Mouse (Mus musculus): ENCODE results near the gene Sema6c. TPM values are rescaled to one million over a fixed set of nuclear protein-coding genes. Genes with fewer than 3 reads are reported as not detected.

The Sema6c gene
- polyA plus RNA-seq, 1 experiment, result 6.4 TPM

DNA sequence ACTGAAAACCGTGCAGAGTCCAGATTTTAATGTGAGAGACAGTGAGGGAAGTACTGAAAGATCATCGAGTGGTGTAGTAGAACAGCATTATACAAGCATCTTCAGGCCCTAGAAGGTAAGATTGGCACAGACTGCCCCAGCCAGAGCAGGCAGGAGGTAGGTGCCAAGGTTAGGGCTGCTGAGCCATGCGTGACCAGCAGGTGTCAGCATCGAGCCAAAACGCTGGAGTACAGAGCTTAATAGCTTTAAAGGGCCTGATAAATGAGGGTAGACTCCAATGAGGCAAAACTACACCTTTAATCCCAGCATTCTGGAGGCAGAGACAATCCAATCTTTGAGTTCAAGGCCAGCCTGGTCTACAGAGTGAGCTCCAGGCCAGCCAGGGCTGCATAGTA is 17.6 kb upstream of the Sema6c start:
- DNase-seq (ENCODE audit: low read depth), result no peak

DNA sequence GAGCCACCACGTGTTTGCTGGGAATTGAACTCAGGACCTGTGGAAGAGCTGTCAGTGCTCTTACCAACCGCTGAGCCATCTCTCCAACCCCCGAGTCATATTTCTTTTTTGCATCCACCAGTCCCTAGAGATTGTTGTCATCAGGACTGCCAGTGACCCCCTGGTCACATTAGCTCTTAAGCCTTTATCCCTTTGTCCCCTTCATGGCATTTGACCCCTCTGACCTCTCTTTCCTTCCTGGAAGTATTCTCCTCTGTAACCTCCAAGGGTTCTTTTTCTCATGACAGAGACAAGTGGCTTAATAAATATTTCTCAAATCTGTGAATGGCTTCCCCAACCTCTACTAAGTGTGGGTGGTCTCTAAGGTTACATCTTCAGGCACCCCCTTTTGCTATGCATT is 12.3 kb upstream of the Sema6c start:
- DNase-seq (ENCODE audit: low read depth), result no peak

DNA sequence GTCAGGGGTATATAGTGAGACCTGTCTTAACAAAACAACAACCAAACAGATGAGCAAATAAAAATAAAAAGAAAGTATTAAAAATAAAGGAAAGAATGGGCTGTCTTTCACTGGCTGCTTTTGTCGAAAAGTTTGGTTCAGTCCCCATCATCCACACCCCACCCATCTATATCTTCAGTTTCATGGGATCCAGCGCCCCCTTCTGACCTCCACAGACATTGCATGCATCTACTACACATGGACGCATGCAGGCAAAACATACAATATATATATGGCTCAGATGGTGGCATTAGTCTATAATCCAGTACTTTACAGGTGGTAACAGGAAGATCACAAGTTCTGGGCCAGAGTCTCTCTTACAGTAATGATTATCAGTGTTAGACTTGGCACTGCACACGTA is 6.4 kb upstream of the Sema6c start:
- DNase-seq (ENCODE audit: low read depth), result no peak

DNA sequence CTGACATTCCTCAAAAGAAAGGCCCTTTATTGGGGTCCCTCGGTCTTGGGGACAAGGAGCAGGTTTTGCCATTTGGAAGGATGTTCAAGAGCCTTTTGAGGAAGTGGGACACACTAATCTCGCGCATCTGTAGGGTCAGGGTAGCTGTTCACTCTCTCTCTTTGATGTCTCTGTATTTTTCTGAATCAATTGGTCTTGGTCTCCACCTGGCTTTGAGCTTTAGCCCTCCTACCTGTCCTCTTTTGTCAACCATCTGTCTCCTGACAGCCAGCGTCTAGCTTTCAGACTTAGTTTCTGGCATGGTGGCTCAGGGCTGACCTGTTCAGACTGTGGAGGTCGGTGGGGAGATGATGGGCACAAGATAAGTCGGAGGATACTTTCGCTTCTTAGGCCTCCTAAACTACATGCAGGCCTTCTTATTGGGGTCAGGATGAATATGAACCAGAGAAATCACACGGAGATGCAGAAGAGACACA is 708 bp upstream of the Sema6c start:
- no peak for DNase-seq (ENCODE audit: low read depth)

DNA sequence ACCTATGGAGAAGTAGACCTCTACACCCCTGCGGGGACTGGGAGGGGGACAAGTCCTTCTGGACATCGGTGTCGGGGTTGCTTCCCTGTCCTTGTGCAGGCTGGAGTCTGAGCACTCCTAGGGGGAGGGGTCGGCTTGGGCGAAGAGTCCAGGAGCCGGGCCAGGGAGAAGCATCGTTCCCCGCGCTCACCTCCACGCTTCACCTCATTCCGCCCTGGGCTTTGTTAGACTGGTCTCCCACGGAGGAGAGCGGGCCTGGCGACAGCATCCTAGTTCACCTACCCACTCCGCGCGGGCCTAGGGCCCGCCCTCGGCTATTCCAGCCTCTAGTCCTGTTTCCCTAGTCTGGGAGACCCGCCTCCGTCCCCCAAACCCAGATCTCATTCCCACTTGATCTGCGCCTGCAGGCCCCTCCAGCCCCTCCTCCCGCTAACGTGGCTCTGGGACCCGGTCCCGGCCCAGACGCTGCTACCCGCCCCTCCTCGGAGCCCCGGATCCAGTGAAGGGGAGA is 839 bp downstream of the Sema6c start:
- DNase-seq (ENCODE audit: low read depth), result no peak

DNA sequence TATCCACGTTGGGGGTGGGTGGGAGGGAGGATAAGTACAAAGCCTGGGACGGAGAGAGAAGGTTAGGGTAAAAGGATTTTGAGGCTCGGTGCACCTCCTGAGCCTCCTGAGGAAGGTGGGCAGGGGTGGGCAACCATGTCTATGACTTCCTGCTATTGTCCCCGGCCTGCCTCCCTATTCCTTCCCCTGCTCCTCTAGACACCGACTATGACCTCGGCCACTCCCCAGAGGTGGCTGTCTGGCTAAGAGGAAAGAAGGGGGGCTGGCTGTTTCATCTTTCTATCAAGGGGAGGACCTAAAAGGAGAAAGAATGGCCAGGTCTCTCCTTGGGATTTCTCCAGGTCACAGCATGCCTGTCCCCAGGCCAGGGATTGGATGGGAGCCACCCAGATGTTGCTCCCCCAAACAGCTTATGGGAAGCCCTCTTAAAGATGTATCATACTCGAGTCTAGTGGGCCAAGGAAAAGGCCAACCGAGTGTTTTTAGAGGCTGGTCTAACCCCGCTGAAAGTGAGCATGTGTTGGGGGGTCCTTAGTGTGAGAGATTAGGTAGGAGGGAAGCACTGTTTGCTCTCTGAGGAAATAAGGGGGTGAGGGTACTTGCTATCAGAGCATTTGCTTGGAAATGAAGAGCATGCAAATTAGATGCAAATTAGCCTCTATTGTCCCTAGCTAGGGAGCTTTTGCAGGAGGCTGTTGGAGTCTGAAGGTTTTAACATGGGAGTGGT is 1.5 kb downstream of the Sema6c start:
- DNase-seq (ENCODE audit: low read depth), result no peak

DNA sequence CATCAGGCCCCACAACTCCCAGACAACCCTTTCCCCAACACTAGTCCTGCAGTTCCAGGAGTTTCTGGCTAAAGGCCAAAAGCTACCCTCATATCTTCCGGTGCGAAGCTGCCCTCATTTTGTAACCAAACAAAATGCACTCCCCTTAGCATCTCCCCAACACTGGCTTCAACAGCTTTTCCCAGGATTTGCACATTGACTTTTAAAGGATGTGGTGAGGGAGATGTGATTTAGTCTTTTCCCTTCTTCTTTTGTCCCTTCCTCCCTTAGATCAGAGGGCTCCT is 2.0 kb downstream of the Sema6c start:
- no peak for DNase-seq (ENCODE audit: low read depth)

DNA sequence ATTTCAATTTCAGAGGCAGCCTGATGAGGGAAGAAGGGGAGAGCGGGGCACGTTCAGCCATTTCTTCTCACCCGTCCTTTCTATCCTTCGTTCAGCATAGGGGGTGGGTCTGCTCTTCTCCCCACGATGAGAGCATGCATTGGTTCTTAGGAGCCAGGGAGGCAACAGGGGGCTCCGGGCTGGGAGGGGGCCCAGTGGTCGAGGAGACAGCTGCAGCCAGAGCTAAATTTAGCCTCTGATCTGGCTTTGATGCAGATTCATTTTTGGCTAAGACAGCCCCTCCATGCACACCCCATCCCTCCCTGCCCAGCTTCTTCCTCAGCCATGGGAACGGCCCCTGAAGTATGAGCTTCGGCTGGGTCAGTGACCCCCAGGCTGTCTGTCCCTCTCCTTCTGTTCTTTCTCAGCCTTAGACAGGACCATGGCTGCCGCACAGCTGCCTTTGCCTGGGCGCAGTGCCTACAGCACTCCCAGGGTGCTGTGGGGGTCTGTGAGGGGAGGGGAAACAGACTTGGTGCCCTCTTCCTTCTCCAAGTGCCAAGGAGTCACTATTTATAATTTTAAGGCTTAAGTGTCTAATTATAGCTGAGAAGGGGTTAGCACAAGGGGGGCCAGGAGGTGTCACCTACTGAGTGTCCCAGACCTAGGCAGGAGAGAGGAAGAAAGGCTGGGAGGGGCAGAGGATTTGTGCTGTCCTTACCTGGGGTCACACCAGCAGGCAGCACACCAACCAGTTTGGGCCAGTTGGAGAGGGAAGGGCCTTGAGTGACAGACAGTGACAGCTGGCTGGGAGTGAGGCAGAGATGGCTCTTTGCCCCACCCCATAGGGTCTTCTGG is 3.4 kb downstream of the Sema6c start:
- no peak for DNase-seq (ENCODE audit: low read depth)

DNA sequence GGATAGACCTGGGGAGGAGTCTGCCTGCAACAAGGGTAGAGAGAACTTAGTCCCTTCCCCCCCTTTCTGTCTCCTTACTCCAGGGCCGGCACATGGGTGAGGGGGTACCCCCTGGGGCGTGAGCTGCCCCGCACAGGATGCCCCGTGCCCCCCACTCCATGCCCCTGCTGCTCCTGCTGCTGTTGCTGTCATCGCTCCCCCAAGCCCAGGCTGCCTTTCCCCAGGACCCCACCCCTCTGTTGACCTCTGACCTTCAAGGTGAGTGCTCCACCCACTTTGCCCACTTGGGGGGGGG is 3.9 kb downstream of the Sema6c start:
- DNase-seq (ENCODE audit: low read depth), result no peak

DNA sequence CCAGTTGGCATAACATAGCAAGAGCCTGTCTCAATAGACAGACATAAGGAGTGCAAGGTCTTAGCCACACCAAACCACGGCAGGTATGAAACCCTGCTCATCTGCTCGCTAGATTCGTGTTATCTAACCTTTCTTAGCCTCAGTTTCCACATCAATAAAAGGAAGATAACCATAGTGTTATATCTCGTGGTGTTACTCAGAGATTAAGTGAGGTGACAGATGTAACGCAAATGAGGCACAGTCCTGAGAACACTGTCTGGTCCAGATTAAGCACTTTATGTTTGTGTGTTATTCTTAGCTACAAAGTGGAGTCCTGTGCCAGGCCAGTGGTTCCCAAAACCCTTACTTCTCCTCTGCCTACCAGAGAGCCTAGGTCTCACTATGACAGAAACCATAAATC is 4.6 kb downstream of the Sema6c start:
- no peak for DNase-seq (ENCODE audit: low read depth)

DNA sequence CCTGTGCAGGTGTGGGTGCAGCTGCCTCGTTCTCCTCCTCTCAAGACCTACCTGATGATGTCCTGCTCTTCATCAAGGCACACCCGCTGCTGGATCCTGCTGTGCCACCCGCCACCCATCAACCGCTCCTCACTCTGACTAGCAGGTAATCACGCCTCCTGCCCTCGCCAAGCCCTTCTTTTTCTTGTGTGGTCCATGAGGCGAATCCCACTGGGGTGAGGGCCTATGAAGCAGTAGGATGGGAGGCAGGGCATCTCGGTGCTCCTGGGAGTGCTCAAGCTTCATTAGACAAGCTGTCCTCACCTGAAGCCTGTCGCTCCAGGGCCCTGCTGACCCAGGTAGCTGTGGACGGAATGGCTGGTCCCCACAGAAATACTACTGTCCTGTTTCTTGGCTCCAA is 9.7 kb downstream of the Sema6c start:
- DNase-seq (ENCODE audit: low read depth), result no peak

DNA sequence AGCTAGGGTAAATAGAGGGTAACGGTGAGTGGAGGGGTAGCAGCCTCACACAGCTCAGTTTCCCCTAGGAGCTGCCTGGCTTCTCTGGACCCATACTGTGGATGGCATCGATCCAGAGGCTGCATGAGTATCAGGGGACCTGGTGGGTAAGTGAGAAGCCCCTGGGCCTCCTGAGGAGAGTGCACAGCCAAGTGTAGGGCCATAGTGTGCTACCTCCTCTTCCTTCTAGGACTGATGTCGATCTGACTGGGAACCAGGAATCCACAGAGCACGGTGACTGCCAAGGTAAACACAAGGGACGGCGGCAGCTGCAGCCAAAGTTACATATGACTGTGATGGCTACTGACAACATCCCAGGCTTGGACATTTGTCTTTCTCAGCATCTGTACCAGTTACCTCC is 10.8 kb downstream of the Sema6c start:
- DNase-seq (ENCODE audit: low read depth), result no peak

DNA sequence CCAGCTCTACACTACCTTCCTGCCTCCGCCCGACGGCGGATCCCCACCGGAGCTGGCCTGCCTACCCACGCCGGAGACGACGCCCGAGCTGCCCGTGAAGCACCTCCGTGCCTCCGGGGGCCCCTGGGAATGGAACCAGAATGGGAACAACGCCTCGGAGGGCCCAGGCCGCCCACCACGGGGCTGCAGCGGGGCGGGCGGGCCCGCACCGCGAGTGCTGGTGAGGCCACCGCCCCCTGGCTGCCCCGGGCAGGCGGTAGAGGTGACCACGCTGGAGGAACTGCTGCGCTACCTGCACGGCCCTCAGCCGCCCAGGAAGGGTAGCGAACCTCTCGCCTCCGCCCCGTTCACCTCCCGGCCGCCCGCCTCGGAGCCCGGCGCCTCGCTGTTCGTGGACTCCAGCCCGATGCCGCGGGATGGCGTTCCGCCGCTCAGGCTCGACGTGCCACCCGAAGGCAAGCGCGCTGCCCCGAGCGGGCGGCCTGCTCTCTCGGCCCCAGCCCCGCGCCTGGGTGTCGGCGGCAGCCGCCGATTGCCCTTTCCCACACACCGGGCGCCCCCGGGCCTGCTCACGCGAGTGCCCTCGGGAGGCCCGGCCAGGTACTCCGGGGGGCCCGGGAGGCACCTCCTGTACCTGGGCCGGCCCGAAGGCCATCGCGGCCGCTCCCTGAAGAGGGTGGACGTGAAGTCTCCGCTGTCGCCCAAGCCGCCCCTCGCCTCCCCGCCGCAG is 12.4 kb downstream of the Sema6c start:
- no peak for DNase-seq (ENCODE audit: low read depth)

DNA sequence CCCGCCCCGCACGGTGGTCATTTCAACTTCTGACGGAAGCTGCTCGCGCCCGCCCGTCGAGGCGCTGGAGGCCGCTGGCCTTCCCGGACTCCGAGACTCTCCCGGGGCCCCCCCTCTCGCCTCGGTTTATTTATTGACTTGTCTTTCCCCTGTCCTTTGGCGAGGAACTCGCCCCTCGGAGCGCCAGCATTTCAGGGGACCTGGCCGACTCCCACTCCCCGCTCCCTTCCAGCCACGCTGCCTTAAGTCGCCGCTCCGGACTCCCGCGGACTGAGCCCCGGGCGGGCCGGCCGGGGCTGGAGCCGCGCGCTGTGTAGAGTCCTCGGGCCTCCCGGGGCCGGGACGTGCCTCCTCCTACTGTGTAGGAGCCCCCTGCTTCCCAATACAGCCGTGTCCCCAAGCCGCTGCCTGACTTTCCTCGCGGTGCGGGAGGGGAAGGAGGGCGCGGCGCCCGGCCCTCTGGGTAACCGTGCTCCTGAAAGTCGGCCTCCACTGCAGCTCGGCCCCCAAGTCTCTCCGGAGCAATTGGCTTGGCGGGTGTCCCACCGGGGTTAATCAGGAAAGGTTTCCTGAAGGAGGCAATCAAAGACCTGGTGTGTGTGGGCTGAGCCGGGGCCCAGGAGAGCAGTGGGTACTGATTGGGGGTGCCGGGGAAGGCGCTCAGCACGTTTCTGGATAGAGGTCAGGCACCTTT is 13.1 kb downstream of the Sema6c start:
- no peak for DNase-seq (ENCODE audit: low read depth)

DNA sequence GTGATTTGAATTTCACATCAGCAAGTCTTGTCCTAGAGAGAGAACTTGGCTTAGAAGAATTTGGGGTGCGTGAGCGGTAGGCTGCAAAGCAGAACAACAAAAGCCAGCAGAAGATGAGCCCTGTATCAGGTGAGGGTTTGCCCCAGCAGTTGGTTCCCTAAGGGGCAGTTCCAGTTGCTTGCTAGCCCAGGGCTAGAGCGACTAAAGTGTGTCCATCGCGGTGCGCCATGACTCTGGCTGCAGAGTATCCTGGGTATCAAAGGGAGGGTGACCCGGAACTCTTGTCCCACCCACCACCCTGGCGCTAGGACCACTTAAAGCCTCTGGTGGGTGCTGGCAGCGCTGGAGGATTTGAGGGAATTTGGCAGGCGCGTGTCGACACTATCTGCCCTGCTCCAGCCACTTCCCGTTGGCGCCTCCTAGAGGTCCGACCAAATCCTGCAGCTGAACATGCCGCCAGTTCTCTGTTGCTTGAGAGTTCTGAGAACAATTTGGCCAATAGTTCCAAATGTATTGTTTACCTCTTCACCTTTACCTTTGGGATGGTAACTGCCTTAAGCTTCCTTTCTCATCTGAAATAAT is 13.8 kb downstream of the Sema6c start:
- peak; percentile 44 for DNase-seq (ENCODE audit: low read depth)

DNA sequence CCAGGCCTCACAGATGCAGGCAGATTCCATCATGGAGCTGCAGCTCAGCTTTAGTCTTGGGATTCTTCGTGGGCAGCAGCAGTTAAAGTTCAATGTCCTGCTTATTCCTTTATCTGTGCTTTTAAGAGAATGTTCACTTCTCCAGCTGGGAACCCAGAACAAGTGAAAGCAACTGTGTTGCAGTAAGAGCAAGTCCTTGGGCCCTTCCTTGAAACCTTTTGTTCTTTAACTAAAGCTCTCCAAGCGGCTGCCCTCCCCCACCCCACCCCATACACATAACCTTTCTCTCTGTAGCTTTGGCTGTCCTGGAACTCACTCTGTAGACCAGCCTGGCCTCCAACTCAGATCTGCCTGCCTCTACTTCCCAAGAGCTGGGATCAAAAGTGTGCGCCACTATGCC is 16.2 kb downstream of the Sema6c start:
- no peak for DNase-seq (ENCODE audit: low read depth)

DNA sequence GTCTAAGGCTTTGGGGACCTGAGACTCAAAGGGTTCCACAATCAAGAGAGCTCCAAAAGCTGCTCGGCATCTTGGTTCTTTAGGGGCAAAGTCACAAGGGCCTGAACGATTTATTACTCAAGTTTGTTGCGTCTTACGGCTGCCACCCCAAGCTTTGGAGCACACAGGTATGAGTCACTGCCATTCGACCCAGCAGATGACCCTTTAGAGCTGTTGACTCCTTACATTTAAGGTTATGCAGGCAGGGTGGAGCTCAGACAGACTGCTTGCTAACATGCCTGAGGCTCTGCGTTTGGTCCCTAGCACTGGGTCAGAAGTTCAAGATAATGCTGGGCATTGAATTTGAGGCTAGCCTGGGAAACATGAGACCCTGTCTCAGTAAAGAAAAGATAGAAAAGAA is 17.3 kb downstream of the Sema6c start:
- DNase-seq (ENCODE audit: low read depth), result no peak

DNA sequence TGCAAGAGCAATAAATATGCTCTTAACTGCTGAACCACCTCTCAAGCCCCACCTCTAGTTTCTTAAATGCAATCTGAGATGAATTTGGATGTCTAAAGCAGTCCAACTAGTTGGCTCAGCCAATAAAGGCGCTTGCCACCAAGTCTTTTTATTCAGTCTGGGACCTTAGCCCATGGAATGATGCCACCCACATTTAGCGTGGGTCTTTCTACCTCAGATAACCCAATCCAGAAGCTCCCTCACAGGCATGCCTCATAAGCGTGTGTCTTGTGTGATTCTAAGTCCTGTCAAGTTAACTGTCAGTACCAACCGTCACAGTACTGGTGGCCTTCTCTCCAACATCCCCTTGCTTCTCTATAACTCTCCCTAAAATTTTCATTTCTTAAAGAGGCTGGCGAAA is 18.7 kb downstream of the Sema6c start:
- no peak for DNase-seq (ENCODE audit: low read depth)

DNA sequence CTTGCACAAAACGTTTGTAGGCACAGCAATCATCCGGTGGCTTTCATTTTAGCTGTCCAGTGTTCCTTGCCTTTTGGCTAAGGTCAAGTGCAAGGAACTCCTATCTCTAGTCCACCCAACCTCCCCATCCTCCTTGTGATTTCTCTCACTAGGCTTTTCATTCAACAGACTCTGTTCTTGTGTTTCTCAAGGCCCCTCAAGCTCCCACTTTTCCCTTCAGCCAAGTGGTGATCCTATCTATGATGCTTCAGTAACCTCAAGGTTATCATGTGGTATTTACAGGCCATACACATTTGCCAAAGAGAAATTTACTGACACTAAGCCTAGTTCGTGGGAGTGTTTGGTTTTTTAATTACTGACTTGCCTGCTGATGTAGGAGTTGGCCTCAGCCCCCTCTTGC is 19.6 kb downstream of the Sema6c start:
- DNase-seq (ENCODE audit: low read depth), result no peak

DNA sequence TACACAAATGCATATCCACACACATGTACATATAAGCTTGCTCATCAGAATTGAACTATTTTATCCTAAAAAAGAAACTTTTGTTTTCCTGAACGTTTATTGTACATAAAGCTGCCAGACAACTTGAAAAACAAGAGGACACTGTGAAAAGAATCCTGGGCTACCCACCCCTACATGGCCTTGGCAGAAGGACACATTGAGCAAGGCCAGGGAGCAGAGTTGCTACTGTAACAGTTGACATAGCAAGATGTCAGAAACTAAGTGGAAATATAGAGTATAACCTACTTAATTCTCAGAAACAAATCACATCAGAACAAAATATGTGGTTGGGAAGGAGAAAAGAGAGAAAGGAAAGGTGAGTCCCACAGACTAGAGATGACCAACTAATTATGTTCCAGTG is 21.6 kb downstream of the Sema6c start:
- DNase-seq (ENCODE audit: low read depth), result no peak

DNA sequence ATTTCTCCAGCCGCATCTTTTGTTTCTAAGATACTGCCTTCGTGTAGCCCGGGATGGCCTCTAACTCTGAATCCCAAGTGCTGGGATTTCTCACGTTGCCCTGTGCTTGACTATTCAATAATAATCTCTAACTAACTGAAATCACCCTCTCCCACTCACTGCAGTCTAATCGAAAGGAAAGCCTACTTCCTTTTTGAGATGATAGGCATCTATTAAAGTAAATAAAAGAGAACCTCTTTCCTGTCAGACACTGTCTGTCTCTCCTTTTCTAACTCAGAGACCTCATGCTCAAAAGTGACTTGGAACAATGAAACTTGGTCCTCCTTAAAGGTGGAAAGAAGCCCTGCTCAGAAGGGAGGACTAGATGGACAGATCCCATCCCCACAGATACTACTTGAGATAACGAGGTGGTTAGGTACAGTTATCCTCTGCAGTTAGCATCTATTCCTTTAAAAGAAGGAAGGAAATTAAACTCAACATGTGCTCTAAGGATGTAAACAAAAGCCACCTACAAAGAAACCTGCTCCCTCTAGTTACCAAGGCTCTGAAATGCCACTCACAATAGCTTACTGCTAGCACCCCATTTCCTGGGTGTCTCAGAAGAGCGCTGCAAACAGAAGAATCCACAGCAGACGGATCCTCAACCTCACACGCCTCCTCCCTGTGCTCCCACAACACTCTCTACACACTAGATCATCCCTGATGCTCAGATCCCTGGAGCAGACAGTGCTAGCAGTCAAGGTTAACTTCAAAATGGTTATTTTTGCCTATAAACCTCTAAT is 24.7 kb downstream of the Sema6c start:
- no peak for DNase-seq (ENCODE audit: low read depth)

Measured in gonadal fat pad, adult 2 months (tissue).